Mouse (Mus musculus) kidney, postnatal 36 days (tissue): ENCODE measurements around the gene Card11.

Experiments used
- DNase-seq, 2 experiments: peaks; one replicate each; pipeline ENCODE4 v3.0.0; 2021 to 2022; ENCODE audit warnings: mixed read lengths in 2 of 2

Card11 gene

DNA sequence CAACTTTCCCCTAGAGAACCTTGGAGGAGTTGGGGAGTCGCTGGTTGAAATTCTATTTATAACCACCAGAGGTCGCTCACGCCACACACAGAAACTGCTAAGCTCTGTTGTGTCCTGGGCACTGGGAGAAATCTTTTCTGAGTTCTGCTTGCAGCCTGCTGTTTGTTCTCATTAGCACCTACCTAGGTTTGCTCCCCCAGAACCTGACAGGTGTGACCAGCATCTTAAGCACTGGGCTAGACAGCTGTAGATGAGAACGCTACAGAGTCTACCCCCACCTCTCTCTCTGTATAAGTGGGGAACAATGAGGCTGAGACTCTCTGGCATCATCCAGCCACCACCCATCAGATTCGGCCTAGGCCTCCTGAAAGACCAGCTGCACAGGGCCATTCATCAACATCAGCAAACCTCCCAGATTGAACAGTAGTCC, 153.1 kb downstream of the Card11 start:
- peak in 1 of 2 experiments; percentile 57 for DNase-seq

DNA sequence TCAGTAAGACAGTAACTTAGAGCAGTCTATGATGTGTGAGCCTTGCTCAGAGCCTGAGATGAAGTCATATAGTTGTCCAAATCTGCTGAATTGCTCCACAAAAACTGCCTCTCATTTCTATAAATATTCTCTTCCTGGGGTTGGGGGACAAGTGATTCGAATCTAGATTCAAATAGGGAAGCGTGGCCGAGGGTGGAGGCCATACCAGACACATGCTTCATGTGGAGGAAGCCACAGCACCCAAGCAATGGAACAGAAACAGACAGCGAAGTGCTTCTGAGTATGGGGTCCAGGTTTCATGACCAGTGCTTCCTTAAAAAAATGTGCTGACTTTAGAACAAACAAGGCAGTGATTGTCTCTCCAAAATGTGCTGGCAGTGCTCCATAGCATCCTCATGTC, 158.4 kb downstream of the Card11 start:
- no peak for DNase-seq

GRCm38 (mm10) chr5:140831064-140831431, 169.3 kb downstream of the Card11 start:
- no peak for DNase-seq

- peak; percentile 97 to 99 for DNase-seq
Observed at GRCm38 (mm10) chr5:140830314-140831063, 169.9 kb downstream of the Card11 start, which contains the start of gene Gna12. Gene Gna12, minus strand, starts transcription at chr5:140830431.

- peak; percentile 62 to 81 for DNase-seq
Observed at GRCm38 (mm10) chr5:140829911-140830294, 170.5 kb downstream of the Card11 start.

DNA sequence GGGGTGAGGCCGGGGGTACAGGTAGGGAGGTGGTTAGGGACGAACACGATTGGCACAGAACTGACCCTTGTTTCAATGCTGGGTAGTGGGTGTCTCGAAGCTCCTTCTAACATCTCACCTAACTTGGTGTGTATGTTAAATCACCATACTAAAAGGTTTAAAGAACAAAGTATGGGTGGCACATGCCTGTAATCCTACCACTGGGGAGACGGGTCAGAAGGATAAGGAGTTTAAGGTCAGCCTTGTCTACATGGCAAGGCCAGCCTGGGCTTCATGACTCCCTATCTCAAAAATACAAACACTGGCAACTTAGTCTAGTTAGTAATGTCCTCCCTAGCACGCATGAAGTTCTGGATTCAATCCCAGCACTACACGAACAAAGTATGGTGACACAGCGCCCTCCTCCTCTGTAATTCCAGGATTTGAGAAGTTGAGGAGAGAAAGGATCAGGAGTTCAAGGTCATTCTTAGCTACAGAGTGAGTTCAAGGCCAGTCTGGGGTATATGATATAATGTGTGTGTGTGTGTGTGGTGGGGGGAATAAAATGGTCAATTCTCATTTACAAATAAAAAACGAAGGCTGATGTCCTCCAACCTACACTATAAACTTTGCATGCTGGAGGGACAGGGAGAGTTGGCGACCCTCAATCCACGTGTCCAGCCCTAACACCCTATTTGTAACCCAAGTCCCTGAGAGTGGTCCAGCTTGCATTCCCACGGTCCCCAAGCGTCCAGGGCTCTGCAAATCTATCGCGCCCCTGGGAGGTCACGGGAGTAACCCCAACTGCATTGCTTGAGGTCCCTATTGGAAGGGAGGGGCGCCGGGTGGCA, 171.1 kb downstream of the Card11 start:
- DNase-seq = peak in 1 of 2 experiments; percentile 54

DNA sequence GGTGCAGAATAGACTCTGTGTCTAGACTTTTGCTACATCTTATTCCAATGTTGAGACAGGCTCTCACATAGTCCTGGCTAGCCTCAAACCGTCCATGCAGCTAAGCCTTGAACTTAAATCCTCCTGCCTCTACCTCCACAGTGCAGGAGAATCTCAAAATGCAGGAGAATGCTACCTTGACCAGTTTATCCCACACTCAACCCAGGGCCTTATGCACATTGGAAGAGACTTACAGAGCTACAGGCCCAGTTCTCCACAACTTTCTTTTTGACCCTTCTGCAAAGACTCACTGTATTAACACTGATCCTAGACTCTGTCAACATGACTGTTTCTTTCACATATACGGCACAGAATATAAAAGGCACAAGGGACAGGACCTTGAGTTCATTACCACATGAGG, 172.0 kb downstream of the Card11 start:
- no peak for DNase-seq

GRCm38 (mm10) chr5:140827896-140828295, 172.5 kb downstream of the Card11 start:
- peak in 1 of 2 experiments; percentile 40 for DNase-seq

DNA sequence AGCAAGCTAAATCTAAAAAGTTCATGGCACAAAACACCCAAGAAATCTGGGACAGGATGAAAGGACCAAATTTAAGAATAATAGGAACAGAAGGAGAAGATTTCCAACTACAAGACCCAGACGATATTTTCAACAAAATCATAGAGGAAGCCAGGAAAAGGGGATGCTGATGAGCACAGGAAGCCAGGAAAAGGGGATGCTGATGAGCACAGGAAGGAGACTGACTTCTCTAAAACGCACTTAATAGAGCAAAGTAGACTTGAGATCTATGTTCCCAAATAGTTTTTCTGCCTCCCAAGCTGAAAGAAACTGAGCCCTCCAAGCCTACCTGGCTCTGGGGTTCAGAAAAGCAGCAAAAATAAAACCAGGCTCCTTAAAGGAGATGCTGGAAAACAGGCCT, 173.0 kb downstream of the Card11 start:
- DNase-seq = no peak

DNA sequence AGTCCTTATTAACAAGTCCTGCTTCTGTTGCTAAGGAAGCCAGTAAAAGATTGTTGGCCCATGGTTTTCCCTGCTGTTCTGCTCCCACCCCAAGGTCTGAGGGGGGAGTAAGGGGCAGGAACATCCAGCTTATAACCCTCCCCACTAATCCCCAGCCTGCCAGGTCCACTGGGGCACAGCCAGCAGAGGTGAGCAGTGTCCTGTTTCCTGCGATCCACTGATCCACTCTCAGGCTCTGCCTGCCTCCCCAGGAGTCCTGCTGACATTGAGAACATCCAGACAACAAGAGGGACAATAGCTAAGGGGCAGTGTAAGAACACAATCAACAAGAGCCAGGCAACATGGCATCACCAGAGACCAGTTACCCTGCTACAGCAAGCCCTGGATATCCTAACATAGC, 173.6 kb downstream of the Card11 start:
- DNase-seq = peak; percentile 48 to 57

DNA sequence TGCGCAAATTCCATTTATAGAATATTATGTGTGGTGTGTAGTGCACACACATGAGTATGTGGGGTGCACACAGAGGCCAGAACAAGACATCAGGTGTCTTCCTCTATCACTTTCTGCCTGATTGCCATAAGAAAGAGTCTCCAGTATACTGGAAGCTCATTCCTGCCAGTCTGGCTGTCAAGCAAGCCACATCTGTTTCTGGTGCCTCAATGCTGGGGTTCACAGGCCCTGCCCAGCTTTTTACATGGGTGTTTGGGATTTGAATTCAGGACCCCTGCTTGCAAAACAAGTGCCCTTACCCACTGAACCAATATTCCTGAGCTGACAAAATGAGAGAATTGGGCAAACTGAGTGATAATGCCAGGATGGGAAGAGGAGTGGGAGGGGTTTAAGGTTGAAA, 174.3 kb downstream of the Card11 start:
- no peak for DNase-seq

GRCm38 (mm10) chr5:140824126-140824525, 176.3 kb downstream of the Card11 start:
- no peak for DNase-seq

DNA sequence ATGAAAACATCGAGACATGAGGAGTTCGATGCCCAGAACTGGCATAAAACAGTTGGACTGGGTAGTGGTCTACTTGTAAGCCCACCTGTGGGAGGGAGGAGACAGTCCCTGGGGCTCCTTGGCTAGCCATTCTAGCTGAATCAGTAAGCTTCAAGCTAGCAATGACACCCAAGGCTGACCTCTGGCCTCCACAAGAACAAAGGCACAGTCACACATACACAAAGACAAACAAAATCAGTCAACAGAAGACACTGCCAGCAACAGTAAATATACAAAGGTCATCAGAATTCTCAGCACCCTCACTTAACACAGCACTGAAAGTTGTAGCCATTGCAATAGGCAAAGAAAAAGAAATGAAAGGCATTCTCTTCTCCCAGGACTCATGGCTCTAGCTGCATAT, 177.0 kb downstream of the Card11 start:
- DNase-seq = peak in 1 of 2 experiments; percentile 41
